In genomic region chr9:65010632-65011031, GRCm38 (mm10) we compare ENCODE assay signal across 15 mouse cellular contexts. TPM values are rescaled to one million over a fixed set of nuclear protein-coding genes. Genes with fewer than 3 reads are reported as not detected.
A peak's percentile ranks its signal among the peaks of the same experiment; 100 is the strongest.
DNase-seq lines count a peak whose midpoint lies in the region; ATAC-seq and TF ChIP-seq lines count a peak whose summit lies in the region.
"Had no signal": no experiment of that assay in that cellular context is flagged by ENCODE, and none has a peak within 500 bp of the region (broad histone marks: within the 10 kb centered on the region; RNA-seq: fewer than 3 reads in every experiment).

No protein-coding gene starts in this region.

- no peak for TF ChIP-seq RAD21 in MEL (IDR thresholded peaks at IDR 0.05; ENCODE audit: low read depth, low read length)

- peaks cover 4 to 5% of the 10 kb centered on the region in 2 experiments; a peak in 3 of 4 replicates for H3K36me3 ChIP-seq in MEL (ENCODE audit: control insufficient read depth in 1 of 2, insufficient read depth in 2 of 2, low read length in 2 of 2)

- TF ChIP-seq CTCF in MEL (IDR thresholded peaks at IDR 0.05 in 2 of 3, conservative IDR thresholded peaks at IDR 0.05 in 1 of 3; ENCODE audit: control insufficient read depth in 1 of 3, insufficient read depth in 1 of 3, low read depth in 2 of 3, low read length in 3 of 3, poor library complexity in 1 of 3, severe bottlenecking in 1 of 3) = no peak

- no peak overlapping the region for H3K4me3 ChIP-seq in MEL (ENCODE audit: control insufficient read depth in 1 of 2, insufficient read depth in 1 of 2, low read depth in 2 of 2, low read length in 2 of 2)
- H3K4me3 ChIP-seq: limb, embryonic 10.5 days; liver, embryonic 15.5 days had no signal

- no peak overlapping the region for H3K27ac ChIP-seq in MEL (ENCODE audit: control insufficient read depth, low read depth, low read length)
- H3K27ac ChIP-seq: limb, embryonic 10.5 days; liver, embryonic 15.5 days had no signal

- DNase-seq in right cerebral cortex, adult 18-20 months = peak; percentile 45
- DNase-seq in right cerebral cortex, postnatal 4 days = no peak
- peak; percentile 33 for DNase-seq in MEL (ENCODE audit: low read depth, low spot score)
- peak; percentile 81 for DNase-seq in brain, adult 2 months (ENCODE audit: low read depth, low spot score)
- DNase-seq in thymus, postnatal 36 days = peak; percentile 6 to 28
- DNase-seq in left cerebral cortex, adult 18-20 months (ENCODE audit: low spot score in 2 of 2) = no peak
- no peak for DNase-seq in gastrocnemius, adult 18-20 months (ENCODE audit: low spot score)

- H3K4me1 ChIP-seq in MEL (ENCODE audit: control insufficient read depth in 1 of 2, insufficient read depth in 2 of 2, low read length in 2 of 2) = peaks cover 0 to 6% of the 10 kb centered on the region in 2 experiments; a peak in 2 of 4 replicates
- H3K4me1 ChIP-seq: limb, embryonic 10.5 days had no signal

- no peaks in the 10 kb centered on the region for H3K9me3 ChIP-seq in MEL (replicated peaks; ENCODE audit: insufficient read depth, low read length)
- H3K9me3 ChIP-seq: G1E; limb, embryonic 10.5 days; liver, embryonic 15.5 days had no signal

- no peak for TF ChIP-seq EP300 in MEL (IDR thresholded peaks at IDR 0.05; ENCODE audit: low read depth in 1 of 2, low read length in 2 of 2)

- ATAC-seq in erythroblast, adult 5-6 weeks (replicated peaks; ENCODE audit: low FRiP score, poor library complexity, severe bottlenecking) = no peak
- ATAC-seq: midbrain, embryonic 16.5 days had no signal

- no peak overlapping the region for H3K9ac ChIP-seq in MEL (ENCODE audit: control insufficient read depth, low read depth, low read length, poor library complexity, severe bottlenecking)
- H3K9ac ChIP-seq: liver, embryonic 15.5 days had no signal

- peaks cover 16% of the 10 kb centered on the region for H3K79me2 ChIP-seq in MEL (ENCODE audit: control insufficient read depth, insufficient read depth, low read length, poor library complexity)

- H3K27me3 ChIP-seq in MEL (ENCODE audit: control insufficient read depth in 1 of 2, insufficient read depth in 2 of 2, low read length in 2 of 2) = no peaks in the 10 kb centered on the region
- H3K27me3 ChIP-seq: liver, embryonic 15.5 days had no signal

- TF ChIP-seq POLR2A in MEL (IDR thresholded peaks at IDR 0.05; ENCODE audit: control insufficient read depth in 1 of 2, insufficient read depth in 1 of 2, low read depth in 1 of 2, low read length in 2 of 2, poor library complexity in 1 of 2) = no peak

TF ChIP-seq in MEL, 35 proteins besides CTCF, POLR2A, EP300 and RAD21:
- TF ChIP-seq E2F4 (IDR thresholded peaks at IDR 0.05; ENCODE audit: borderline replicate concordance, low read depth, low read length) = no peak
- TF ChIP-seq SIN3A (IDR thresholded peaks at IDR 0.05; ENCODE audit: low read length) = no peak
- TF ChIP-seq USF2 (IDR thresholded peaks at IDR 0.05; ENCODE audit: borderline replicate concordance in 1 of 2, insufficient read depth in 1 of 2, low read depth in 1 of 2, low read length in 2 of 2) = no peak

RNA-seq across cellular contexts. Expression of gene Hacd3, which starts 10.9 kb away (rescaled TPM):
- total RNA-seq in MEL (2012; rRNA removed) = 47.7 and 57.9 TPM in 2 replicates
- 100 to 1,000 TPM in 1 of 2 experiments, 10 to 100 TPM in 1; 47.3 to 340 TPM for polyA plus RNA-seq in MEL (2012; ENCODE audit: insufficient read depth in 1 of 2, insufficient read length in 2 of 2, low read depth in 1 of 2, low replicate concordance in 2 of 2, missing spikeins in 1 of 2)
- 100 to 1,000 TPM; 154 to 160 TPM for total RNA-seq in left cerebral cortex, adult 18-20 months (2021)
- total RNA-seq in erythroblast, adult 5-6 weeks (2015; ENCODE audit: low replicate concordance) = 6.1 and 18.3 TPM in 2 replicates
- total RNA-seq in erythroblast, adult 5-6 weeks (2017; ENCODE audit: low replicate concordance) = 19.9 and 20.2 TPM in 2 replicates
- total RNA-seq in gastrocnemius, adult 18-20 months (2021) = 10 to 100 TPM; 10.2 to 11.5 TPM

RNA-seq across cellular contexts. Expression of gene Dpp8, which starts 21.6 kb away (rescaled TPM):
- total RNA-seq in MEL (2012; rRNA removed) = 42.5 and 51.8 TPM in 2 replicates
- 10 to 100 TPM in 1 of 2 experiments, not detected in 1; 62.1 TPM for polyA plus RNA-seq in MEL (2012; ENCODE audit: insufficient read depth in 1 of 2, insufficient read length in 2 of 2, low read depth in 1 of 2, low replicate concordance in 2 of 2, missing spikeins in 1 of 2)
- total RNA-seq in left cerebral cortex, adult 18-20 months (2021) = 100 to 1,000 TPM; 164 to 169 TPM
- 32.0 and 46.1 TPM in 2 replicates for total RNA-seq in erythroblast, adult 5-6 weeks (2015; ENCODE audit: low replicate concordance)
- total RNA-seq in erythroblast, adult 5-6 weeks (2017; ENCODE audit: low replicate concordance) = 62.7 and 69.0 TPM in 2 replicates
- 100 to 1,000 TPM in 1 of 2 experiments, 10 to 100 TPM in 1; 94.2 to 106 TPM for total RNA-seq in gastrocnemius, adult 18-20 months (2021)

RNA-seq across cellular contexts. Expression of gene Ints14, which starts 49.9 kb away (rescaled TPM):
- 35.9 and 37.9 TPM in 2 replicates for total RNA-seq in MEL (2012; rRNA removed)
- polyA plus RNA-seq in MEL (2012; ENCODE audit: insufficient read depth in 1 of 2, insufficient read length in 2 of 2, low read depth in 1 of 2, low replicate concordance in 2 of 2, missing spikeins in 1 of 2) = 10 to 100 TPM in 1 of 2 experiments, not detected in 1; 54.1 TPM
- total RNA-seq in left cerebral cortex, adult 18-20 months (2021) = 10 to 100 TPM; 18.5 to 18.8 TPM
- total RNA-seq in erythroblast, adult 5-6 weeks (2015; ENCODE audit: low replicate concordance) = 10.4 and 11.7 TPM in 2 replicates
- 7.5 and 7.8 TPM in 2 replicates for total RNA-seq in erythroblast, adult 5-6 weeks (2017; ENCODE audit: low replicate concordance)
- total RNA-seq in gastrocnemius, adult 18-20 months (2021) = 10 to 100 TPM; 14.3 to 14.6 TPM

RNA-seq across cellular contexts. Expression of gene Slc24a1, which starts 59.2 kb away (rescaled TPM):
- not detected in 2 replicates for total RNA-seq in MEL (2012; rRNA removed)
- polyA plus RNA-seq in MEL (2012; ENCODE audit: insufficient read depth in 1 of 2, insufficient read length in 2 of 2, low read depth in 1 of 2, low replicate concordance in 2 of 2, missing spikeins in 1 of 2) = under 1 TPM in 1 of 2 experiments, not detected in 1; 0.07 TPM
- under 1 TPM; 0.07 to 0.16 TPM for total RNA-seq in left cerebral cortex, adult 18-20 months (2021)
- not detected in 2 replicates for total RNA-seq in erythroblast, adult 5-6 weeks (2015; ENCODE audit: low replicate concordance)
- total RNA-seq in erythroblast, adult 5-6 weeks (2017; ENCODE audit: low replicate concordance) = 0.68 and 0.70 TPM in 2 replicates
- under 1 TPM in 1 of 2 experiments, not detected in 1; 0.05 TPM for total RNA-seq in gastrocnemius, adult 18-20 months (2021)
- total RNA-seq: granulocyte monocyte progenitor cell, adult 5-6 weeks; hematopoietic stem cell, adult 5-6 weeks had no signal
- polyA plus RNA-seq: embryonic facial prominence, embryonic 14.5 days; G1E had no signal

Comparison
In these comparisons a context has a peak if more than half of its experiments do, and no peak if none do; other contexts are left out.
1. DNase-seq: peak in right cerebral cortex, adult 18-20 months (single experiment), MEL (single experiment), brain, adult 2 months (single experiment) and thymus, postnatal 36 days (2 of 2); none in right cerebral cortex, postnatal 4 days (single experiment), left cerebral cortex, adult 18-20 months (0 of 2) and gastrocnemius, adult 18-20 months (single experiment).